Mouse (Mus musculus): ENCODE results near the gene Slc35d2.

- TF ChIP-seq CTCF (IDR thresholded peaks at IDR 0.05; ENCODE audit: borderline replicate concordance, insufficient read depth, low read depth, low read length) (no peak), POLR2A (IDR thresholded peaks at IDR 0.05; ENCODE audit: borderline replicate concordance, insufficient read depth, low read length) (no peak)
Observed at GRCm38 (mm10) chr13:64117442-64117841, 11.7 kb downstream of the Slc35d2 start.
